In genomic region chr4:102516982-102517630, GRCm38 (mm10) we compare ENCODE assay signal across 8 mouse cellular contexts.
DNase-seq lines count a peak whose midpoint lies in the region; ATAC-seq and TF ChIP-seq lines count a peak whose summit lies in the region.

No protein-coding gene starts in this region.

- TF ChIP-seq EP300 in CH12.LX (IDR thresholded peaks at IDR 0.05; ENCODE audit: low read length): peak; percentile 17; the same call in 1 of the 2 replicates

- dilution Hi-C loops in CH12.LX (cut with MboI; ENCODE audit: extremely low pct_ligation_motif_present, extremely low pct_unique_long_range_greater_than_20kb, low sequenced_read_pairs): no loop called here

- no peak for TF ChIP-seq POLR2A in CH12.LX (IDR thresholded peaks at IDR 0.05; ENCODE audit: low read depth, low read length)

- 62% methylated on average over 7 of the region's 7 CpGs for WGBS in heart, embryonic 11.5 days (ENCODE audit: insufficient replicate concordance)
- 6% methylated on average over 7 of the region's 7 CpGs for WGBS in macrophage (ENCODE audit: missing documents)
- 81% methylated on average over 7 of the region's 7 CpGs for WGBS in forebrain, embryonic 10.5 days

- no peaks in the 10 kb centered on the region for H3K36me3 ChIP-seq in heart, embryonic 11.5 days (ENCODE audit: control insufficient read depth, insufficient read depth, low read length)
- H3K36me3 ChIP-seq in CH12.LX (replicated peaks in 1 of 2; ENCODE audit: control insufficient read depth in 1 of 2, insufficient read depth in 1 of 2, low read length in 1 of 2) (no peaks in the 10 kb centered on the region), macrophage (ENCODE audit: inconsistent target) (no peaks in the 10 kb centered on the region)
- no peaks in the 10 kb centered on the region for H3K36me3 ChIP-seq in forebrain, embryonic 10.5 days (replicated peaks)

- H3K9ac ChIP-seq in heart, embryonic 11.5 days (ENCODE audit: low read depth, low read length): no peak overlapping the region
- H3K9ac ChIP-seq in CH12.LX (ENCODE audit: insufficient read depth, low read depth): peak overlapping the region; percentile 5

- DNase-seq in heart, adult 11 months: peak; percentile 97
- DNase-seq in CH12.LX (ENCODE audit: extremely low read depth): peak; percentile 55
- peak; percentile 31 to 42 for DNase-seq in cerebellum, postnatal 14 days
- DNase-seq in kidney, postnatal 14 days: peak; percentile 54
- DNase-seq in thymus, postnatal 36 days: peak; percentile 20 to 27
- DNase-seq in forebrain, embryonic 10.5 days (ENCODE audit: extremely low spot score, low spot score): no peak

- H3K4me2 ChIP-seq in heart, embryonic 11.5 days: no peak overlapping the region
- H3K4me2 ChIP-seq in CH12.LX (ENCODE audit: insufficient read depth, low read depth, poor library complexity, severe bottlenecking): peak overlapping the region; percentile 57

- no peak overlapping the region for H3K27ac ChIP-seq in heart, embryonic 11.5 days (ENCODE audit: low read depth, low read length)
- H3K27ac ChIP-seq in CH12.LX (ENCODE audit: insufficient read depth, low read depth) (peak overlapping the region; percentile 91), macrophage (peak overlapping the region; percentile 39)
- no peak overlapping the region for H3K27ac ChIP-seq in forebrain, embryonic 10.5 days

- in situ Hi-C loops in CH12.LX (cut with MboI; ENCODE audit: low pct_ligation_motif_present, low pct_unique_long_range_greater_than_20kb, low sequenced_read_pairs): loop anchor here (5.0 kb wide), 1 partner anchor 55 kb away; no protein-coding TSS in a partner anchor

- no peak for ATAC-seq in heart, embryonic 11.5 days (replicated peaks; ENCODE audit: insufficient number of reproducible peaks, low FRiP score, low TSS enrichment)

- no peak for TF ChIP-seq CTCF in CH12.LX (conservative IDR thresholded peaks at IDR 0.05 in 1 of 2, IDR thresholded peaks at IDR 0.05 in 1 of 2; ENCODE audit: low read depth in 2 of 2, low read length in 2 of 2)

- no peaks in the 10 kb centered on the region for H3K27me3 ChIP-seq in heart, embryonic 11.5 days (ENCODE audit: control insufficient read depth, insufficient read depth, low read length)
- no peaks in the 10 kb centered on the region for H3K27me3 ChIP-seq in CH12.LX (replicated peaks)
- peaks cover 34% of the 10 kb centered on the region for H3K27me3 ChIP-seq in forebrain, embryonic 10.5 days (ENCODE audit: poor library complexity, severe bottlenecking)

- H3K4me1 ChIP-seq in heart, embryonic 11.5 days (ENCODE audit: control insufficient read depth, insufficient read depth, low read length): 0 out of 2 replicates have a peak, but pooled peaks cover 8% of the 10 kb centered on the region
- peaks cover 21 to 66% of the 10 kb centered on the region in 2 experiments for H3K4me1 ChIP-seq in CH12.LX (ENCODE audit: control insufficient read depth in 1 of 2, insufficient read depth in 2 of 2)
- peaks cover 6% of the 10 kb centered on the region for H3K4me1 ChIP-seq in forebrain, embryonic 10.5 days

- H3K4me3 ChIP-seq in heart, embryonic 11.5 days (ENCODE audit: low read depth, low read length): no peak overlapping the region
- no peak overlapping the region for H3K4me3 ChIP-seq in CH12.LX (replicated peaks in 1 of 3; ENCODE audit: low read depth in 2 of 3, low read length in 2 of 3, poor library complexity in 1 of 3)
- H3K4me3 ChIP-seq in macrophage (ENCODE audit: inconsistent target): no peak overlapping the region
- no peak overlapping the region for H3K4me3 ChIP-seq in forebrain, embryonic 10.5 days

- H3K79me2 ChIP-seq in CH12.LX (replicated peaks; ENCODE audit: control insufficient read depth, extremely low read depth, insufficient read depth, poor library complexity, severe bottlenecking) (no peaks in the 10 kb centered on the region), macrophage (ENCODE audit: inconsistent target) (no peaks in the 10 kb centered on the region)

- H3K9me3 ChIP-seq in heart, embryonic 11.5 days (replicated peaks; ENCODE audit: control insufficient read depth, low read length): no peaks in the 10 kb centered on the region
- H3K9me3 ChIP-seq in CH12.LX (replicated peaks; ENCODE audit: low read length): peaks cover 13% of the 10 kb centered on the region
- no peaks in the 10 kb centered on the region for H3K9me3 ChIP-seq in forebrain, embryonic 10.5 days

- no peak for TF ChIP-seq RAD21 in CH12.LX (IDR thresholded peaks at IDR 0.05; ENCODE audit: low read depth, low read length)

TF ChIP-seq in CH12.LX, 34 proteins besides CTCF, POLR2A, EP300 and RAD21:
- TF ChIP-seq SIN3A (IDR thresholded peaks at IDR 0.05; ENCODE audit: low read length) (no peak), MEF2A (IDR thresholded peaks at IDR 0.05; ENCODE audit: borderline replicate concordance, low read depth, low read length) (no peak), TCF12 (IDR thresholded peaks at IDR 0.05; ENCODE audit: low read depth, low read length) (peak; percentile 24; the same call in 1 of the 2 replicates), IRF4 (IDR thresholded peaks at IDR 0.05; ENCODE audit: low read depth, low read length) (no peak), MAZ (IDR thresholded peaks at IDR 0.05; ENCODE audit: low read depth, low read length) (no peak), BHLHE40 (IDR thresholded peaks at IDR 0.05; ENCODE audit: low read depth, low read length) (0 out of 2 replicates have a peak, but pooled peaks have one; percentile 13), MXI1 (IDR thresholded peaks at IDR 0.05; ENCODE audit: low read depth, low read length) (no peak), POLR2AphosphoS2 (IDR thresholded peaks at IDR 0.05; ENCODE audit: low read depth, low read length) (no peak), CHD1 (IDR thresholded peaks at IDR 0.05; ENCODE audit: low read depth, low read length) (no peak), JUN (IDR thresholded peaks at IDR 0.05; ENCODE audit: insufficient read depth, low read depth, low read length) (no peak), ETS1 (conservative IDR thresholded peaks at IDR 0.05; ENCODE audit: low read depth, low read length) (no peak; the same call in 1 of the 2 replicates), ZC3H11A (IDR thresholded peaks at IDR 0.05; ENCODE audit: low read depth, low read length) (no peak), ELF1 (IDR thresholded peaks at IDR 0.05; ENCODE audit: low read depth, low read length) (peak; percentile 56; the same call in 1 of the 2 replicates), MYC (IDR thresholded peaks at IDR 0.05; ENCODE audit: low read depth, low read length) (no peak), TBP (conservative IDR thresholded peaks at IDR 0.05; ENCODE audit: low read depth, low read length) (0 out of 2 replicates have a peak, but pooled peaks have one; percentile 26), GABPA (IDR thresholded peaks at IDR 0.05; ENCODE audit: insufficient replicate concordance, low read depth, low read length) (no peak), USF1 (IDR thresholded peaks at IDR 0.05; ENCODE audit: low read depth, low read length) (no peak), UBTF (IDR thresholded peaks at IDR 0.05; ENCODE audit: low read depth, low read length) (no peak), PAX5 (IDR thresholded peaks at IDR 0.05; ENCODE audit: low read length) (no peak), JUND (conservative IDR thresholded peaks at IDR 0.05; ENCODE audit: low read depth, low read length) (no peak), ZKSCAN1 (IDR thresholded peaks at IDR 0.05; ENCODE audit: borderline replicate concordance, low read depth, low read length) (no peak), SMC3 (IDR thresholded peaks at IDR 0.05; ENCODE audit: low read depth, low read length) (no peak), MAFK (IDR thresholded peaks at IDR 0.05; ENCODE audit: insufficient replicate concordance, low read length) (no peak), KAT2A (IDR thresholded peaks at IDR 0.05; ENCODE audit: insufficient replicate concordance, low read length) (no peak), RCOR1 (conservative IDR thresholded peaks at IDR 0.05; ENCODE audit: low read depth, low read length) (no peak), ZNF384 (IDR thresholded peaks at IDR 0.05; ENCODE audit: low read depth, low read length) (no peak), USF2 (conservative IDR thresholded peaks at IDR 0.05; ENCODE audit: low read depth, low read length) (no peak), HCFC1 (IDR thresholded peaks at IDR 0.05; ENCODE audit: low read depth, low read length) (peak; percentile 44; the same call in 1 of the 2 replicates), CHD2 (IDR thresholded peaks at IDR 0.05; ENCODE audit: low read length) (no peak), NELFE (IDR thresholded peaks at IDR 0.05; ENCODE audit: low read depth, low read length) (no peak), NRF1 (IDR thresholded peaks at IDR 0.05; ENCODE audit: low read depth, low read length) (no peak), MAX (IDR thresholded peaks at IDR 0.05; ENCODE audit: low read length) (no peak), ZMIZ1 (IDR thresholded peaks at IDR 0.05; ENCODE audit: low read depth, low read length) (no peak), E2F4 (IDR thresholded peaks at IDR 0.05; ENCODE audit: insufficient replicate concordance, low read depth, low read length) (no peak)

Comparison
In these comparisons a context has a peak if more than half of its experiments do, and no peak if none do; other contexts are left out.
1. H3K27ac ChIP-seq: peak in CH12.LX (single experiment) and macrophage (single experiment); none in heart, embryonic 11.5 days (single experiment) and forebrain, embryonic 10.5 days (single experiment).